In genomic region chr19:46324918-46325317, GRCm38 (mm10) we compare ENCODE assay signal across 17 mouse cellular contexts. TPM values are rescaled to one million over a fixed set of nuclear protein-coding genes. Genes with fewer than 3 reads are reported as not detected.
DNase-seq lines count a peak whose midpoint lies in the region; ATAC-seq and TF ChIP-seq lines count a peak whose summit lies in the region.
"Had no signal": no experiment of that assay in that cellular context is flagged by ENCODE, and none has a peak within 500 bp of the region (broad histone marks: within the 10 kb centered on the region; RNA-seq: fewer than 3 reads in every experiment).

No protein-coding gene starts in this region.

- peaks cover under 1% of the 10 kb centered on the region; the same call in 1 of the 2 replicates for H3K36me3 ChIP-seq in forebrain, embryonic 13.5 days (ENCODE audit: poor library complexity, severe bottlenecking)
- no peaks in the 10 kb centered on the region for H3K36me3 ChIP-seq in forebrain, embryonic 10.5 days (replicated peaks)
- peaks cover 9% of the 10 kb centered on the region; the same call in 1 of the 2 replicates for H3K36me3 ChIP-seq in forebrain, postnatal 0 days (ENCODE audit: insufficient read depth)
- H3K36me3 ChIP-seq in midbrain, embryonic 12.5 days = no peaks in the 10 kb centered on the region
- no peaks in the 10 kb centered on the region for H3K36me3 ChIP-seq in neural tube, embryonic 15.5 days
- H3K36me3 ChIP-seq: limb, embryonic 10.5 days; liver, embryonic 12.5 days had no signal

- H3K4me3 ChIP-seq in forebrain, embryonic 13.5 days = peak overlapping the region; percentile 75; the same call in 1 of the 2 replicates
- no peak overlapping the region for H3K4me3 ChIP-seq in forebrain, embryonic 10.5 days
- H3K4me3 ChIP-seq in forebrain, postnatal 0 days (ENCODE audit: low read depth, low read length) = peak overlapping the region; percentile 69
- no peak overlapping the region for H3K4me3 ChIP-seq in midbrain, embryonic 12.5 days
- H3K4me3 ChIP-seq in neural tube, embryonic 15.5 days (replicated peaks) = peak overlapping the region; percentile 64
- H3K4me3 ChIP-seq: heart, adult 2 months; limb, embryonic 10.5 days; liver, embryonic 12.5 days had no signal

- 0 out of 2 replicates have a peak overlapping the region, but pooled peaks have one; percentile 83 for H3K9ac ChIP-seq in forebrain, embryonic 13.5 days
- 0 out of 2 replicates have a peak overlapping the region, but pooled peaks have one; percentile 10 for H3K9ac ChIP-seq in forebrain, postnatal 0 days
- no peak overlapping the region; the same call in 1 of the 2 replicates for H3K9ac ChIP-seq in midbrain, embryonic 12.5 days (replicated peaks)
- H3K9ac ChIP-seq in neural tube, embryonic 15.5 days (replicated peaks) = no peak overlapping the region; the same call in 1 of the 2 replicates
- H3K9ac ChIP-seq: liver, embryonic 12.5 days; lung, embryonic 14.5 days had no signal

- peaks cover 42% of the 10 kb centered on the region for H3K27me3 ChIP-seq in forebrain, embryonic 13.5 days
- H3K27me3 ChIP-seq in forebrain, embryonic 10.5 days (ENCODE audit: poor library complexity, severe bottlenecking) = peaks cover 85% of the 10 kb centered on the region
- H3K27me3 ChIP-seq in forebrain, postnatal 0 days (ENCODE audit: insufficient read depth, low read length) = no peaks in the 10 kb centered on the region
- peaks cover 63% of the 10 kb centered on the region for H3K27me3 ChIP-seq in midbrain, embryonic 12.5 days
- peaks cover 20% of the 10 kb centered on the region for H3K27me3 ChIP-seq in neural tube, embryonic 15.5 days (replicated peaks)

- 66% methylated on average over 5 of the region's 5 CpGs for WGBS in forebrain, embryonic 13.5 days
- WGBS in forebrain, embryonic 10.5 days = 76% methylated on average over 5 of the region's 5 CpGs
- 73% methylated on average over 5 of the region's 5 CpGs for WGBS in forebrain, postnatal 0 days
- 82% methylated on average over 5 of the region's 5 CpGs for WGBS in midbrain, embryonic 12.5 days
- WGBS in neural tube, embryonic 15.5 days = 79% methylated on average over 5 of the region's 5 CpGs

- H3K4me1 ChIP-seq in forebrain, embryonic 13.5 days = peaks cover 78% of the 10 kb centered on the region
- peaks cover 68% of the 10 kb centered on the region for H3K4me1 ChIP-seq in forebrain, embryonic 10.5 days
- H3K4me1 ChIP-seq in forebrain, postnatal 0 days (ENCODE audit: insufficient read depth) = peaks cover 21% of the 10 kb centered on the region
- peaks cover 67% of the 10 kb centered on the region for H3K4me1 ChIP-seq in midbrain, embryonic 12.5 days
- peaks cover 78% of the 10 kb centered on the region for H3K4me1 ChIP-seq in neural tube, embryonic 15.5 days

- DNase-seq in forebrain, embryonic 10.5 days (ENCODE audit: extremely low spot score, low spot score) = no peak
- no peak for DNase-seq in forebrain, postnatal 0 days
- DNase-seq in kidney, postnatal 10 days = no peak
- DNase-seq in left cerebral cortex, adult 8-10 months (ENCODE audit: low spot score in 2 of 2) = no peak
- DNase-seq: adrenal gland, postnatal 14 days; B cell, adult 2 months; cerebellum, adult 8-10 months; gastrocnemius, postnatal 10 days; heart, adult 2 months; layer of hippocampus, postnatal 36 days; lung, embryonic 14.5 days; thymus, postnatal 4 days had no signal

- ATAC-seq in forebrain, embryonic 13.5 days = no peak
- no peak for ATAC-seq in forebrain, postnatal 0 days
- ATAC-seq in midbrain, embryonic 12.5 days (ENCODE audit: low FRiP score, low read depth) = no peak
- no peak for ATAC-seq in neural tube, embryonic 15.5 days (ENCODE audit: low FRiP score)
- ATAC-seq: liver, embryonic 12.5 days had no signal

- H3K9me3 ChIP-seq in forebrain, embryonic 13.5 days (replicated peaks) = no peaks in the 10 kb centered on the region
- no peaks in the 10 kb centered on the region for H3K9me3 ChIP-seq in forebrain, embryonic 10.5 days
- no peaks in the 10 kb centered on the region for H3K9me3 ChIP-seq in forebrain, postnatal 0 days (ENCODE audit: low read length)
- no peaks in the 10 kb centered on the region for H3K9me3 ChIP-seq in midbrain, embryonic 12.5 days
- H3K9me3 ChIP-seq in neural tube, embryonic 15.5 days (replicated peaks) = no peaks in the 10 kb centered on the region
- H3K9me3 ChIP-seq: limb, embryonic 10.5 days; liver, embryonic 12.5 days had no signal

- H3K4me2 ChIP-seq in forebrain, embryonic 13.5 days = peak overlapping the region; percentile 100
- peak overlapping the region; percentile 95 for H3K4me2 ChIP-seq in forebrain, postnatal 0 days (ENCODE audit: low read depth)
- H3K4me2 ChIP-seq in midbrain, embryonic 12.5 days (replicated peaks) = peak overlapping the region; percentile 98
- H3K4me2 ChIP-seq in neural tube, embryonic 15.5 days = peak overlapping the region; percentile 99
- H3K4me2 ChIP-seq: liver, embryonic 12.5 days; lung, embryonic 14.5 days had no signal

- no peak overlapping the region for H3K27ac ChIP-seq in forebrain, embryonic 13.5 days
- no peak overlapping the region for H3K27ac ChIP-seq in forebrain, embryonic 10.5 days
- no peak overlapping the region for H3K27ac ChIP-seq in forebrain, postnatal 0 days (ENCODE audit: low read depth, low read length)
- H3K27ac ChIP-seq in midbrain, embryonic 12.5 days (replicated peaks) = no peak overlapping the region
- no peak overlapping the region for H3K27ac ChIP-seq in neural tube, embryonic 15.5 days (replicated peaks)
- H3K27ac ChIP-seq: heart, adult 2 months; limb, embryonic 10.5 days; liver, embryonic 12.5 days had no signal

- no peak for TF ChIP-seq CTCF in forebrain, postnatal 0 days (IDR thresholded peaks at IDR 0.05; ENCODE audit: low read depth)

RNA-seq across cellular contexts. Expression of gene Psd, which starts 2.0 kb away (rescaled TPM):
- 31.0 and 34.8 TPM in 2 replicates for polyA plus RNA-seq in forebrain, embryonic 13.5 days (2015; fragmentation: Nextera tagmentation; extraction: Ambion mirVana)
- 2.8 and 2.9 TPM in 2 replicates for polyA plus RNA-seq in forebrain, embryonic 10.5 days (2016; fragmentation: Nextera tagmentation; extraction: Ambion mirVana)
- total RNA-seq in forebrain, postnatal 0 days (2014; rRNA removed) = 395 and 483 TPM in 2 replicates
- polyA plus RNA-seq in forebrain, postnatal 0 days (2015; fragmentation: Nextera tagmentation; extraction: Ambion mirVana) = 158 and 178 TPM in 2 replicates
- 31.4 and 31.9 TPM in 2 replicates for polyA plus RNA-seq in midbrain, embryonic 12.5 days (2016; fragmentation: Nextera tagmentation; extraction: Ambion mirVana)
- polyA plus RNA-seq in neural tube, embryonic 15.5 days (2015; fragmentation: Nextera tagmentation; extraction: Ambion mirVana) = 88.4 and 118 TPM in 2 replicates
- 100 to 1,000 TPM; 550 to 592 (median 567) TPM for total RNA-seq in left cerebral cortex, adult 8-10 months (2022)

RNA-seq across cellular contexts. Expression of gene Fbxl15, which starts 3.1 kb away (rescaled TPM):
- polyA plus RNA-seq in forebrain, embryonic 13.5 days (2015; fragmentation: Nextera tagmentation; extraction: Ambion mirVana) = 30.8 and 32.8 TPM in 2 replicates
- polyA plus RNA-seq in forebrain, embryonic 10.5 days (2016; fragmentation: Nextera tagmentation; extraction: Ambion mirVana) = 17.9 and 18.0 TPM in 2 replicates
- total RNA-seq in forebrain, postnatal 0 days (2014; rRNA removed) = 37.2 and 54.8 TPM in 2 replicates
- 50.3 and 59.1 TPM in 2 replicates for polyA plus RNA-seq in forebrain, postnatal 0 days (2015; fragmentation: Nextera tagmentation; extraction: Ambion mirVana)
- polyA plus RNA-seq in midbrain, embryonic 12.5 days (2016; fragmentation: Nextera tagmentation; extraction: Ambion mirVana) = 27.6 and 32.6 TPM in 2 replicates
- polyA plus RNA-seq in neural tube, embryonic 15.5 days (2015; fragmentation: Nextera tagmentation; extraction: Ambion mirVana) = 44.0 and 52.3 TPM in 2 replicates
- total RNA-seq in left cerebral cortex, adult 8-10 months (2022) = 10 to 100 TPM; 23.7 to 27.6 (median 25.1) TPM

RNA-seq across cellular contexts. Expression of gene Cuedc2, which starts 13.6 kb away (rescaled TPM):
- 304 and 309 TPM in 2 replicates for polyA plus RNA-seq in forebrain, embryonic 13.5 days (2015; fragmentation: Nextera tagmentation; extraction: Ambion mirVana)
- polyA plus RNA-seq in forebrain, embryonic 10.5 days (2016; fragmentation: Nextera tagmentation; extraction: Ambion mirVana) = 206 and 224 TPM in 2 replicates
- 214 and 275 TPM in 2 replicates for total RNA-seq in forebrain, postnatal 0 days (2014; rRNA removed)
- 388 and 443 TPM in 2 replicates for polyA plus RNA-seq in forebrain, postnatal 0 days (2015; fragmentation: Nextera tagmentation; extraction: Ambion mirVana)
- 228 and 237 TPM in 2 replicates for polyA plus RNA-seq in midbrain, embryonic 12.5 days (2016; fragmentation: Nextera tagmentation; extraction: Ambion mirVana)
- polyA plus RNA-seq in neural tube, embryonic 15.5 days (2015; fragmentation: Nextera tagmentation; extraction: Ambion mirVana) = 322 and 350 TPM in 2 replicates
- total RNA-seq in left cerebral cortex, adult 8-10 months (2022) = 100 to 1,000 TPM; 187 to 201 (median 192) TPM

RNA-seq across cellular contexts. Expression of gene Mfsd13a, which starts 16.0 kb away (rescaled TPM):
- 7.6 and 7.8 TPM in 2 replicates for polyA plus RNA-seq in forebrain, embryonic 13.5 days (2015; fragmentation: Nextera tagmentation; extraction: Ambion mirVana)
- polyA plus RNA-seq in forebrain, embryonic 10.5 days (2016; fragmentation: Nextera tagmentation; extraction: Ambion mirVana) = 12.5 and 13.3 TPM in 2 replicates
- 4.1 and 5.3 TPM in 2 replicates for total RNA-seq in forebrain, postnatal 0 days (2014; rRNA removed)
- 11.5 and 14.1 TPM in 2 replicates for polyA plus RNA-seq in forebrain, postnatal 0 days (2015; fragmentation: Nextera tagmentation; extraction: Ambion mirVana)
- polyA plus RNA-seq in midbrain, embryonic 12.5 days (2016; fragmentation: Nextera tagmentation; extraction: Ambion mirVana) = 6.5 and 7.1 TPM in 2 replicates
- 13.2 and 13.9 TPM in 2 replicates for polyA plus RNA-seq in neural tube, embryonic 15.5 days (2015; fragmentation: Nextera tagmentation; extraction: Ambion mirVana)
- 10 to 100 TPM; 28.9 to 29.9 (median 29.5) TPM for total RNA-seq in left cerebral cortex, adult 8-10 months (2022)

RNA-seq across cellular contexts. Expression of gene Nfkb2, which starts 20.8 kb away (rescaled TPM):
- polyA plus RNA-seq in forebrain, embryonic 13.5 days (2015; fragmentation: Nextera tagmentation; extraction: Ambion mirVana) = 1.1 and 1.5 TPM in 2 replicates
- polyA plus RNA-seq in forebrain, embryonic 10.5 days (2016; fragmentation: Nextera tagmentation; extraction: Ambion mirVana) = 3.8 and 3.9 TPM in 2 replicates
- total RNA-seq in forebrain, postnatal 0 days (2014; rRNA removed) = 2.2 TPM in 2 replicates
- polyA plus RNA-seq in forebrain, postnatal 0 days (2015; fragmentation: Nextera tagmentation; extraction: Ambion mirVana) = 1.2 and 1.3 TPM in 2 replicates
- 3.6 and 4.2 TPM in 2 replicates for polyA plus RNA-seq in midbrain, embryonic 12.5 days (2016; fragmentation: Nextera tagmentation; extraction: Ambion mirVana)
- polyA plus RNA-seq in neural tube, embryonic 15.5 days (2015; fragmentation: Nextera tagmentation; extraction: Ambion mirVana) = 2.4 and 10.0 TPM in 2 replicates
- total RNA-seq in left cerebral cortex, adult 8-10 months (2022) = 1 to 10 TPM; 1.9 to 3.3 (median 2.2) TPM

Comparison
In these comparisons a context has a peak if more than half of its experiments do, and no peak if none do; other contexts are left out.
1. H3K4me3 ChIP-seq: peak in forebrain, embryonic 13.5 days (single experiment), forebrain, postnatal 0 days (single experiment) and neural tube, embryonic 15.5 days (single experiment); none in forebrain, embryonic 10.5 days (single experiment) and midbrain, embryonic 12.5 days (single experiment).
2. H3K9ac ChIP-seq: peak in forebrain, embryonic 13.5 days (single experiment) and forebrain, postnatal 0 days (single experiment); none in midbrain, embryonic 12.5 days (single experiment) and neural tube, embryonic 15.5 days (single experiment).
3. Peak in every context shown above with its lines, with median percentiles within 50 percentile points of each other: H3K4me2 ChIP-seq.